Mouse (Mus musculus) testis, adult 2 months (tissue): Measurements from ENCODE around the gene Gm20498. TPM values are rescaled to one million over a fixed set of nuclear protein-coding genes. Genes with fewer than 3 reads are reported as not detected.
"Not testable (repeated sequence)": the region's sequence is repeated elsewhere in the genome, so short reads cannot be mapped to it uniquely, and the experiment has no call there.

Source experiments
- H3K27ac ChIP-seq: fragments of 200-500 bp; 2 replicates; pipeline ENCODE4 v1.5.1; 2012; ENCODE audit warnings: low read depth, low read length; ENCODE audit not compliant: control insufficient read depth, insufficient read depth
- H3K27me3 ChIP-seq: fragments of 200-500 bp; 2 replicates; pipeline ENCODE4 v1.6.1; 2012; ENCODE audit warnings: mild to moderate bottlenecking, low read length, moderate library complexity; ENCODE audit not compliant: control insufficient read depth, insufficient read depth
- H3K36me3 ChIP-seq: fragments of 200-500 bp; 2 replicates; pipeline ENCODE4 v1.6.1; 2012; ENCODE audit warnings: mild to moderate bottlenecking, low read length; ENCODE audit not compliant: control insufficient read depth, insufficient read depth
- H3K4me1 ChIP-seq: fragments of 200-500 bp; 2 replicates; pipeline ENCODE4 v1.6.1; 2012; ENCODE audit warnings: low read length; ENCODE audit not compliant: control insufficient read depth, insufficient read depth
- H3K4me3 ChIP-seq: fragments of 200-500 bp; 2 replicates; pipeline ENCODE4 v1.5.1; 2012; ENCODE audit warnings: low read depth, mild to moderate bottlenecking, low read length, moderate library complexity, mixed read lengths; ENCODE audit not compliant: control insufficient read depth
- CTCF ChIP-seq: fragments of 200-500 bp; IDR thresholded peaks from 2 replicates; pipeline ENCODE4 v1.5.1; 2012; ENCODE audit warnings: low read depth, mild to moderate bottlenecking, inconsistent platforms, low read length, moderate library complexity; ENCODE audit not compliant: control insufficient read depth, insufficient read depth, insufficient replicate concordance
- POLR2A ChIP-seq: fragments of 200-500 bp; IDR thresholded peaks from 2 replicates; pipeline ENCODE4 v1.6.1; 2012; ENCODE audit warnings: low read depth, mild to moderate bottlenecking, inconsistent platforms, low read length, moderate library complexity; ENCODE audit not compliant: control insufficient read depth
- polyA plus RNA-seq: library from polyadenylated mRNA; depleted of rRNA; stranded (reverse); fragments of >200 nt; gene quantifications from 2 replicates; pipeline ENCODE4 v1.2.3, GENCODE M21; 2012

The Gm20498 gene
- polyA plus RNA-seq, 1 experiment: 45.4 TPM

- Histone ChIP-seq H3K4me1 (no peaks in the 10 kb centered on the region), H3K27ac (no peak overlapping the region), H3K27me3 (no peaks in the 10 kb centered on the region), H3K4me3 (no peak overlapping the region), H3K36me3 (no peaks in the 10 kb centered on the region)
- TF ChIP-seq CTCF: no peak
- no peak for TF ChIP-seq POLR2A
Observed at GRCm38 (mm10) chr12:81490491-81490890, 42.2 kb downstream of the Gm20498 start.

- Histone ChIP-seq H3K27me3 (no peaks in the 10 kb centered on the region), H3K27ac (peak overlapping the region; percentile 100), H3K4me3 (peak overlapping the region; percentile 100), H3K36me3 (no peaks in the 10 kb centered on the region), H3K4me1 (peaks cover 4% of the 10 kb centered on the region)
- no peak for TF ChIP-seq CTCF
- TF ChIP-seq POLR2A: no peak
Observed at GRCm38 (mm10) chr12:81485311-81485710, 47.4 kb downstream of the Gm20498 start.

- TF ChIP-seq CTCF (no peak), POLR2A (peak; percentile 79)
- Histone ChIP-seq H3K4me3 (peak within 1 kb of the TSS; percentile 100), H3K27ac (peak within 1 kb of the TSS; percentile 100), H3K36me3 (no peaks in the 10 kb centered on the region), H3K27me3 (no peaks in the 10 kb centered on the region), H3K4me1 (peaks cover 4% of the 10 kb centered on the region)
Observed at GRCm38 (mm10) chr12:81484727-81485191, 47.9 kb downstream of the Gm20498 start, which contains the start of gene Cox16. Gene Cox16 (minus strand): TSS chr12:81485127.

GRCm38 (mm10) chr12:81484212-81484611 lies 48.5 kb downstream of the Gm20498 start:
- TF ChIP-seq CTCF (no peak), POLR2A (no peak)
- H3K4me1 ChIP-seq: peaks cover 4% of the 10 kb centered on the region
- H3K27ac ChIP-seq: no peak overlapping the region
- no peaks in the 10 kb centered on the region for H3K36me3 ChIP-seq
- H3K4me3 ChIP-seq: peak overlapping the region; percentile 100
- no peaks in the 10 kb centered on the region for H3K27me3 ChIP-seq

DNA sequence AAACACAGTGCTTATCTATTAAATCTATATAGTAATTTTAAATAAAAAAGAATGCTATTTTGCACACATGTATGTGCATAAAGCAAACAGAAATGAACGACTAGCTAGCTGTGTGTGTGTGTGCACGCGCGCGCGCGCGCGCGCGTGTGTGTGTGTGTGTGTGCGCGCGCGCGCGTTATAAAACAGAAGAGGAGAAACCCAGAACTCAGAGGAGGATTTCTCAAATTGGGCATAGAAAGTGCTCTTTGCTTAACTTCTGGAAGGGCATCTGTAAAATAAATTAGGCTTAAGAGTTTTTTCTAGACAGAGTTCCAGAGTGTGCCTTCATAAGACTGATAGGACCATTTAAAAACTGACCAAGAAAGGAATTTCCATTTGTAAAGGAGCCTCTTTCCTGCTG lies 49.0 kb downstream of the Gm20498 start:
- TF ChIP-seq CTCF (no peak), POLR2A (no peak)
- H3K36me3 ChIP-seq: no peaks in the 10 kb centered on the region
- peaks cover 4% of the 10 kb centered on the region for H3K4me1 ChIP-seq
- no peaks in the 10 kb centered on the region for H3K27me3 ChIP-seq
- no peak overlapping the region for H3K27ac ChIP-seq
- H3K4me3 ChIP-seq: no peak overlapping the region

DNA sequence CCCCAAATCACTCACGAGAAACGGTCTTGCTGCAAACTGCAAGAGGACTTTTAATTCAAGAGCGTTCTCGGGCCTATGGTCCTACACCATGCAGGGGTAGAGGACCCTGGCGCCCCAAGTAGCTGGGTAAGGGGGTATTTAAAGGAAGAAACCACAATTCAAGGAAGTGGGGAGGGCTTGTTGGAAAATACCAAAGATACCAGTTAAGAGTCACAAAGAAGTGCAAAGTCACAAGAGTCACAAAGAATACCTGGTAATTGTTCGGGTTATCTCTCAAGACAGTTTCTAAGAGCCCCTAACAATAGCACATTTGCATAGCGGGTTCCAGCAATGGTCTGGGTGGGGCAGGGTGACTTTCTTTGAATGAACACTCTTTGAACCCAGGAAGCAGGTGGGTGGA lies 73.7 kb downstream of the Gm20498 start:
- not testable (repeated sequence) for H3K27ac ChIP-seq, H3K27me3 ChIP-seq, H3K36me3 ChIP-seq, H3K4me1 ChIP-seq, H3K4me3 ChIP-seq

- not testable (repeated sequence) for H3K27me3 ChIP-seq, H3K27ac ChIP-seq, H3K4me1 ChIP-seq, H3K4me3 ChIP-seq, H3K36me3 ChIP-seq
Observed at GRCm38 (mm10) chr12:81438985-81439384, 93.7 kb downstream of the Gm20498 start.

DNA sequence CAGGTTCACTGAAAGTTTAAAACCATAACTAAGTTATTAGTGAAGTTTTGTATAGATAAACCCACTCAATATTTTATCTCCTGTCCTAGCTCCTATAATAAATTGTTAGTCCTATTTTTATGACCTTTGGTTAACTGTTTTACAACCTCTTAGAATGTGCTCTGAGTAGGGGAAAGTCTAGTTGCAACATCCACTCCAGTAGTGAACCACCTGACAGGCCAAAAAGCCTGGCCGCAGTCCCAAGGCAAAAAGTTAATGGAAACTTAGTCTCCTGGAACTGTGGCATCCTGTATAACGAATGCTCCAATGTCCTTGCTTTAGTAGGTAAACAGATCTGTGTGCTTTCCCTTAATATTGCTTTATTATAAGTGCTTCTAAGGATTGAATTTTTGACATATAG lies 97.9 kb downstream of the Gm20498 start:
- not testable (repeated sequence) for H3K4me3 ChIP-seq, H3K27me3 ChIP-seq, H3K27ac ChIP-seq, H3K4me1 ChIP-seq, H3K36me3 ChIP-seq
